In genomic region chr3:48587341-48587740, GRCm38 (mm10) we compare ENCODE assay signal across 23 mouse cellular contexts.
"Had no signal": no experiment of that assay in that cellular context is flagged by ENCODE, and none has a peak within 500 bp of the region (broad histone marks: within the 10 kb centered on the region; RNA-seq: fewer than 3 reads in every experiment).

No protein-coding gene starts in this region.

- H3K4me2 ChIP-seq: limb, embryonic 13.5 days; liver, embryonic 12.5 days; liver, embryonic 15.5 days; midbrain, embryonic 11.5 days; neural tube, embryonic 13.5 days had no signal

- H3K9ac ChIP-seq: limb, embryonic 13.5 days; liver, embryonic 12.5 days; liver, embryonic 15.5 days; neural tube, embryonic 13.5 days had no signal

- H3K9me3 ChIP-seq: limb, embryonic 10.5 days; limb, embryonic 13.5 days; liver, embryonic 12.5 days; liver, embryonic 15.5 days; neural tube, embryonic 13.5 days had no signal

- ATAC-seq: intestine, postnatal 0 days; liver, embryonic 12.5 days had no signal

- H3K4me1 ChIP-seq: limb, embryonic 10.5 days; liver, embryonic 12.5 days; liver, embryonic 15.5 days; neural tube, embryonic 13.5 days had no signal

- DNase-seq: kidney, adult 2 months; kidney, postnatal 25 days; layer of hippocampus, adult 9-11 months; liver; lung, adult 18-20 months; lung, postnatal 14 days; retina, postnatal 1 day; right cerebral cortex, postnatal 25 days; spleen, adult 18-20 months; thymus, adult 2 months; thymus, postnatal 14 days; thymus, postnatal 4 days had no signal

- H3K4me3 ChIP-seq: layer of hippocampus, adult 2 months; limb, embryonic 10.5 days; limb, embryonic 13.5 days; liver, embryonic 12.5 days; liver, embryonic 15.5 days; myocyte; neural tube, embryonic 13.5 days had no signal

- H3K36me3 ChIP-seq: limb, embryonic 10.5 days; limb, embryonic 13.5 days; liver, embryonic 12.5 days; liver, embryonic 15.5 days; neural tube, embryonic 13.5 days had no signal

- H3K27ac ChIP-seq: kidney, postnatal 0 days; layer of hippocampus, adult 2 months; limb, embryonic 10.5 days; limb, embryonic 13.5 days; liver, embryonic 12.5 days; liver, embryonic 15.5 days; macrophage; neural tube, embryonic 13.5 days had no signal

- H3K27me3 ChIP-seq: limb, embryonic 13.5 days; liver, embryonic 12.5 days; liver, embryonic 15.5 days; neural tube, embryonic 13.5 days had no signal
